Mouse (Mus musculus) cortical plate, adult 2 months (tissue): ENCODE results near the gene Mrps10.

ENCODE experiments used
- CTCF ChIP-seq: fragments of 200-500 bp; IDR thresholded peaks from 2 replicates; pipeline ENCODE4 v1.5.1; 2011; ENCODE audit warnings: mild to moderate bottlenecking, control low read depth, low read length; ENCODE audit not compliant: insufficient read depth; ENCODE audit errors: extremely low read depth
- POLR2A ChIP-seq: fragments of 200-500 bp; IDR thresholded peaks from 2 replicates; pipeline ENCODE4 v1.6.1; 2011; ENCODE audit warnings: mild to moderate bottlenecking, low read length, control low read depth; ENCODE audit not compliant: insufficient read depth; ENCODE audit errors: extremely low read depth

GRCm38 (mm10) chr17:47383266-47383665 is 14.6 kb downstream of the Mrps10 start:
- TF ChIP-seq POLR2A (no peak), CTCF (no peak)
